Mouse (Mus musculus) liver, adult 2 months (tissue): ENCODE data around the gene Dock4. TPM values are rescaled to one million over a fixed set of nuclear protein-coding genes. Genes with fewer than 3 reads are reported as not detected.

ENCODE experiments used
- DNase-seq: peaks from one replicate; pipeline ENCODE4 v3.0.0-alpha.2; 2011; ENCODE audit warnings: low read depth, low spot score; ENCODE audit errors: extremely low read depth
- H3K27ac ChIP-seq: fragments of 200-500 bp; replicated peaks from 2 replicates; pipeline ENCODE4 v1.5.1; 2012; ENCODE audit warnings: low read depth, mild to moderate bottlenecking, control low read depth, inconsistent platforms, low read length; ENCODE audit not compliant: insufficient read depth
- H3K27me3 ChIP-seq: fragments of 200-500 bp; 2 replicates; pipeline ENCODE4 v1.6.1; 2012; ENCODE audit warnings: mild to moderate bottlenecking, moderate library complexity, low read length, inconsistent platforms; ENCODE audit not compliant: control insufficient read depth, insufficient read depth
- H3K36me3 ChIP-seq: fragments of 200-500 bp; 2 replicates; pipeline ENCODE4 v1.6.1; 2012; ENCODE audit warnings: low read length, inconsistent platforms; ENCODE audit not compliant: control insufficient read depth, insufficient read depth
- H3K4me1 ChIP-seq: fragments of 200-500 bp; 2 replicates; pipeline ENCODE4 v1.6.1; 2011; ENCODE audit warnings: low read length; ENCODE audit not compliant: control insufficient read depth, insufficient read depth
- H3K4me3 ChIP-seq: fragments of 200-500 bp; 2 replicates; pipeline ENCODE4 v1.5.1; 2011; ENCODE audit warnings: low read depth, mild to moderate bottlenecking, control low read depth, low read length, moderate library complexity; ENCODE audit not compliant: insufficient read depth
- H3K79me2 ChIP-seq: fragments of 200-500 bp; 2 replicates; pipeline ENCODE4 v1.6.1; 2012; ENCODE audit warnings: inconsistent platforms, mild to moderate bottlenecking, low read length, moderate library complexity; ENCODE audit not compliant: control insufficient read depth, insufficient read depth
- H3K9ac ChIP-seq: fragments of 200-500 bp; 2 replicates; pipeline ENCODE4 v1.6.1; 2012; ENCODE audit warnings: low read depth, mild to moderate bottlenecking, control low read depth, inconsistent platforms, low read length
- CTCF ChIP-seq: fragments of 200-500 bp; IDR thresholded peaks from 2 replicates; pipeline ENCODE4 v1.5.1; 2011; ENCODE audit warnings: low read depth, low read length, control low read depth
- POLR2A ChIP-seq: fragments of 200-500 bp; IDR thresholded peaks from 2 replicates; pipeline ENCODE4 v1.6.1; 2011; ENCODE audit warnings: low read length, control low read depth; ENCODE audit not compliant: insufficient read depth; ENCODE audit errors: extremely low read depth
- WGBS: fragments of 180-500 bp; shearing (Covaris S2); methylation state at CpG from one replicate; pipeline ENCODE4 v1.1.7; 2018; 5-methylcytosine and 5-hydroxymethylcytosine counted together
- polyA plus RNA-seq: library from polyadenylated mRNA; depleted of rRNA; stranded (reverse); fragments of >200 nt; gene quantifications from 2 replicates; pipeline ENCODE4 v1.2.3, GENCODE M21; 2012
- total RNA-seq: library from RNA; depleted of rRNA; stranded (reverse); fragments of >200 nt; gene quantifications from 2 replicates; pipeline ENCODE4 v1.2.3, GENCODE M21; 2014

The Dock4 gene
- total and polyA plus RNA-seq, 2 experiments, result 5.9 to 26.8 TPM

GRCm38 (mm10) chr12:40582059-40582458 is 136.3 kb downstream of the Dock4 start:
- peaks cover 4% of the 10 kb centered on the region; the same call in 1 of the 2 replicates for H3K4me1 ChIP-seq
- no peak overlapping the region for H3K9ac ChIP-seq
- no peak overlapping the region for H3K4me3 ChIP-seq
- H3K36me3 ChIP-seq, result no peaks in the 10 kb centered on the region
- peaks cover 21% of the 10 kb centered on the region for H3K79me2 ChIP-seq
- H3K27me3 ChIP-seq, result no peaks in the 10 kb centered on the region
- H3K27ac ChIP-seq, result no peak overlapping the region
- peak; percentile 43 for DNase-seq
- 77% methylated on average over 5 of the region's 5 CpGs for WGBS
- no peak for TF ChIP-seq POLR2A
- TF ChIP-seq CTCF, result no peak

GRCm38 (mm10) chr12:40584526-40585289 is 139.0 kb downstream of the Dock4 start:
- Histone ChIP-seq H3K4me3 (no peak overlapping the region), H3K27me3 (no peaks in the 10 kb centered on the region), H3K36me3 (no peaks in the 10 kb centered on the region), H3K4me1 (peaks cover 4% of the 10 kb centered on the region; the same call in 1 of the 2 replicates), H3K9ac (no peak overlapping the region), H3K79me2 (peaks cover 22% of the 10 kb centered on the region), H3K27ac (no peak overlapping the region)
- TF ChIP-seq POLR2A, result no peak
- TF ChIP-seq CTCF, result no peak
- 73% methylated on average over 7 of the region's 7 CpGs for WGBS
- DNase-seq, result peak; percentile 24

- Histone ChIP-seq H3K4me3 (no peak overlapping the region), H3K4me1 (peaks cover 4% of the 10 kb centered on the region; the same call in 1 of the 2 replicates), H3K27ac (0 out of 2 replicates have a peak overlapping the region, but pooled peaks have one; percentile 12), H3K36me3 (no peaks in the 10 kb centered on the region), H3K9ac (no peak overlapping the region), H3K27me3 (no peaks in the 10 kb centered on the region), H3K79me2 (peaks cover 24% of the 10 kb centered on the region)
- TF ChIP-seq CTCF (no peak), POLR2A (no peak)
- DNase-seq, result peak; percentile 41
- WGBS, result 70% methylated on average over 4 of the region's 4 CpGs
These were observed 139.8 kb downstream of the Dock4 start for GRCm38 (mm10) chr12:40585456-40586141.

DNA sequence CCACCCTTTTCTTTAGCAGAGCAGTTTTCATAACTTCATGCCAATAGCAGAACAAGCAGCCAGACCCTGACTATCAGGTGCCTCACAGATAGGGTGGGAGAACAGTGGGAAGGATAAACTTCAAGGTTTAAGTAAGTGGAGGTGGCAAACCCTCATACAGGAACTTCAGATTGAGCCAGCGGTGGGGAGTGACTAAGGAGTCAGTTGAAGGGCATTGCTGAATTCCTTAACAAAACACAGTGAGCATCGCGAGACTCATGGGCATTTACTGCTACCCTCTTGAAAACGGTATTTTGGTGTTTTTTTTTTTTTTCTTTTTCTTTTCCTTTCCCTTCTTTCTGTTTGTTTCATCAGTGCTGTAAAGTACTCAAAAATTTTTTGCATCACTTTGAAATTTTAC is 148.4 kb downstream of the Dock4 start:
- 90% methylated on average over 4 of the region's 4 CpGs for WGBS
- H3K9ac ChIP-seq, result no peak overlapping the region
- no peak for DNase-seq
- peaks cover 17% of the 10 kb centered on the region for H3K4me1 ChIP-seq
- H3K4me3 ChIP-seq, result no peak overlapping the region
- H3K27me3 ChIP-seq, result no peaks in the 10 kb centered on the region
- no peak for TF ChIP-seq POLR2A
- no peak for TF ChIP-seq CTCF
- peaks cover 20% of the 10 kb centered on the region for H3K79me2 ChIP-seq
- H3K36me3 ChIP-seq, result no peaks in the 10 kb centered on the region
- H3K27ac ChIP-seq, result no peak overlapping the region

- 94% methylated on average over 6 of the region's 6 CpGs for WGBS
- DNase-seq, result no peak
These were observed 149.7 kb downstream of the Dock4 start for GRCm38 (mm10) chr12:40595440-40595839.

GRCm38 (mm10) chr12:40596020-40596419 is 150.3 kb downstream of the Dock4 start:
- DNase-seq, result no peak
- H3K4me1 ChIP-seq, result peaks cover 17% of the 10 kb centered on the region
- H3K36me3 ChIP-seq, result no peaks in the 10 kb centered on the region
- H3K4me3 ChIP-seq, result no peak overlapping the region
- TF ChIP-seq CTCF (no peak), POLR2A (no peak)
- peaks cover 14% of the 10 kb centered on the region for H3K79me2 ChIP-seq
- WGBS, result 59% methylated on average over 7 of the region's 7 CpGs
- H3K27me3 ChIP-seq, result no peaks in the 10 kb centered on the region
- H3K9ac ChIP-seq, result no peak overlapping the region
- 0 out of 2 replicates have a peak overlapping the region, but pooled peaks have one; percentile 8 for H3K27ac ChIP-seq

More at GRCm38 (mm10) chr12:40595440-40595839, 149.7 kb downstream of the Dock4 start:
- Histone ChIP-seq H3K27me3 (no peaks in the 10 kb centered on the region), H3K27ac (no peak overlapping the region), H3K79me2 (peaks cover 14% of the 10 kb centered on the region), H3K9ac (no peak overlapping the region), H3K4me3 (no peak overlapping the region), H3K36me3 (no peaks in the 10 kb centered on the region), H3K4me1 (peaks cover 17% of the 10 kb centered on the region)
- TF ChIP-seq POLR2A (no peak), CTCF (no peak)
